Mouse (Mus musculus) cerebellum, postnatal 36 days (tissue): ENCODE measurements around the gene Gm28036.
"Not testable (repeated sequence)": the region's sequence is repeated elsewhere in the genome, so short reads cannot be mapped to it uniquely, and the experiment has no call there.

ENCODE experiments used
- DNase-seq, 2 experiments: peaks; one replicate each; pipeline ENCODE4 v3.0.0; 2021 to 2022; ENCODE audit warnings: mixed read lengths in 2 of 2

Gene Gm28036

DNA sequence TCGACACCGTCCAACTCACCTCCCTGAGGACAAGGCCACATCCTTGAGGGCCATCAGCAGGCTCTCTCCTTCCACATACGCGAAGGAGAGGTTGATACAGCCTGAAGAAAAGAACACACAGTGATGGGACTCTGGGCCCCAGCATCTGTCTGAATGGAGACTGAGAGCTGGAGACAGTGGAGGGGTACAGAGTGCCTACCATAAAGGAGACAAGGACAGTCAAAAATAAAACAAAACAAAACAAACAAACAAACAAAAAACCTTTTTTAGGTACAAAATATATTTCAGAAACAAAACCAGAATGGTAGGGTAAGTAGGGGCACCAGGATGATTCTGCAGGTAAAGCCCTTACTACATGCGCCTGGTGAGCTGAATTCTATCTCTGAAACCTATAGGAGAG, at the start of gene Gm28036:
Gene Gm28036, minus strand, starts transcription at position 101 of the 400 bp plus-strand sequence.
- DNase-seq: no peak

DNA sequence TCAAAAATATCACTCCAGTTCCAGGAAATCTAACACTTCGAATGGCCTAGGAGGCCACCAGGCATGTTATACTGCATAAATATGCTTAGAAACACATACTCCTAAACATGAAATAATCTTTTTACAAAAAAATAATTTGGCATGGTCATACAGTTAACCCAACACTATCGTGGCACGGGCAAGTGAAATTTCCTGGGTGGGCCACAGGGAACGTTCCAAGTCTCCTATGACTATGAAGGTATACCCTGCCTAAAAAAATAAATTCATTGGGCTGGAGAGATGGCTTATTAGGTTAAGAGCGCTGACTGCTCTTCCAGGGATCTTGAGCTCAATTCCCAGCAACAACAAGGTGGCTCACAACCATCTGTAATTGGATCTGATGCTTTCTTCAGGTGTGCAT, 39.7 kb upstream of the Gm28036 start:
- DNase-seq: no peak

DNA sequence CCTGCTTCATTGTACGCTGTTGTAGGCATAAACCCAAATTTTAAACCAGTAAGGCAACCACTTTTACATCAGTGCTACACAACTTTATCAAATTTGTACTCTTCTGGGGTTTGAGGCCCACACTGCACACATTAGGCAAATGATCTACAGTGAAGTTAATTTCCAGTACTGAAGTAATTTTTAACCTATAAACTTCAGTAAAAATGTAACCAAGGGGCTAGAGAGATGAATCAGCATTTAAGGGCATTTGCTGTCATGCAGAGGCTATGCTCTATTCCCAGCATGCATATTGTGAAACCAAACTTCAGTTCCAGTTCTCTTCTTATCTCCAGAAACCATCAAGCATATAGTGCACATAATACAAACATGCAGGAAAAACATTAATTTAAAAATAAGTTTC, 38.6 kb upstream of the Gm28036 start:
- no peak for DNase-seq

DNA sequence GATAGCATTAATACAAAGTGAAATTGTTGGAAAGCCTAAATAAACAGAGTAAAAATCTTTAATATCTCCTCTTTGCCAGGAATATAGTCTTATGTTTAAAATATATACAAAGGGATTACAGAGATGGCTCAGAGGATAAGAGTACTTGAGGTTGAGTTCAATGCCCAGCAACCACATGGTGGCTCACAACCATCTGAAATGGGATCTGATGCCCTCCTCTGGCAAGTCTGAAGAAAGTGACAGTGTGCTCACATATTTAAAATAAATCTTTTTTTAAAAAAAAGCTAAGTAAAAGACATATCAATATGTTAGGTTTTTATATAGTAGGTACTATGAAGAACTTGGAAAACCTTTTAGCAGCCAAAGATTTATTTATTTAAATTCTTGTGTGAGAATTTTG, 24.6 kb upstream of the Gm28036 start:
- no peak for DNase-seq

DNA sequence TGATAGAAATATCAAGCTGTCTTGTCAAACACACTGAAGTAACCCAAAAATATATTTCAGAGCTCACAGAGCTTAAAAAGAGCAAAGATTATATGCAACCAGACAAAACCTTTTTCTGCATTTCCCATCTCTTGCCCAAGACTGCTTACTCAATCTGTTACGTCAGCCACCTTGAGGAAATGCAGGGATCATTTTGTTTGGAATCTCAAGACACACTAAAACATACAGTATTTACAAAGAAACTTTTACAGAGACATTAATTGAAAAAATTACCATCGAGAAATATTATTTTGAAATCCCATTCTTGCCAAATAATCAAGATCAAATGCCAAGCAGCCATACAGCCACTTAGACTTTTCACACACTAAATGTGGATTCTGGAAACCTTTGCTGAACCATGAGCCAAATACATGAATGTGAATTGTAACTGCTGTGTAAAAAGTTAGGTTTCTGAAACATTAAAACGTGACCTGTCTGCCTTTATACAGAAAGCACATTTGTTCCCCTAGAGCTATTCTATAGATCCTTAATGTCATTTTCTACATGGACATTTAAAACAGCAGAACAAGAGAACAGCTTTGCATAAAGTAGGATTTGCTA, 20.5 kb upstream of the Gm28036 start:
- no peak for DNase-seq

DNA sequence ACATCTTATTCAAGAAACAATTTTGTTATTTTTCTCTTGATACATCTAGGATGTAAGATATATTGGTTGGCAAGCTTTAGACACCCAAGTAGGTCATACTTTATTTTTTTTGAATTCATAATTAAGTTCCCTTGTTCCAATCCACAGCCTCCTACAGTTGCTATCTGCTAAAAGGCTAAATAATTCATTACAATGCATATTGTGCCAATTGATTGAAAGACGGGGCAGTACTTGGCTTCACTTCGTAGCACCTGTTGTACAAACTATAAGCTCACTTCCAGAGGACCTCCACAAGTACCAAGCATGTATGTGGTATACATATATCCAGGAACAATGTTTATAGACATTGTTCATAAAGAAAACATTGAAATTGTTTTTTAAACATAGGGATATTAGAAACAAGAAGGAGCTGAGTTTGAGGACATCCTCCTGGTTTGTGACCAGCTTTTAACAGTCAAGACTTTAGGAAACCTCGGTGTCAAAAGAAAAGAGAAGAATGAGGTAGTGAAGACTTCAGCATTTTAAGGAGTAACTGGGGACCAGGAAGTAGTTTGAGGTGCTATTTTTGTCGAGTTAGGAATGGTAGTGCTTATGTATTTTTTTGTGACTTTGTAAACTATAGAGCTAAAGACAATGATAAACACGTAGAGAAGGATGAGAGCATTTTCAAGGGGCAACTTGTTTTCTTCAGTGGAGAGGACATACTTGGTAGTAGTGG, 19.5 kb upstream of the Gm28036 start:
- DNase-seq: no peak

DNA sequence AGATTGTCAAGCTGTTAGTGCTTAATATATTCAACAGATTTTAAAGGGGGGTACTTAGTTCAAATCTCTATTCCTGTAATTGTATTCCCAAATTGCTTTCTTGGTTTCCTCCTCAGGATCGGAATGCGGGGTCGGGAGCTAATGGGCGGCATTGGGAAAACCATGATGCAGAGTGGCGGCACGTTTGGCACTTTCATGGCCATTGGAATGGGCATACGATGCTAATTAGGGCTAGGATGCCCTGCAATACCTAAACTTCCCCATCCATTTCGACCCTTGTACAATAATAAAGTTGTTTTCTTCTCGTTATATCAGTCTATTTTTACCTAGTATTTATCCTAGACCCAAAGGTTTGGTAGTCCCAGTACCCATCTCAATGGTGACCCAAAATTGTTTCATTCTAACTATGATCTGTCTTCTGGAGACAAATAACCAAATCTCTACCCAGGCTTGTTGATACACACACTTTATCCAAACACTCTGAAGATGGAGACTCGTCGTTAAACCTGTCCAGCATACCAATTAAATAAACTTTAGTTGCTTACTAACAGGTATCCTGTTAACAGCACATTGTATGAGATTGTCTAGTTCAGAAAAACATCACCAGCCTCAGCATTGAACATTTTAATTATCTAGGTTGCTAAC, 18.7 kb upstream of the Gm28036 start:
- no peak for DNase-seq

DNA sequence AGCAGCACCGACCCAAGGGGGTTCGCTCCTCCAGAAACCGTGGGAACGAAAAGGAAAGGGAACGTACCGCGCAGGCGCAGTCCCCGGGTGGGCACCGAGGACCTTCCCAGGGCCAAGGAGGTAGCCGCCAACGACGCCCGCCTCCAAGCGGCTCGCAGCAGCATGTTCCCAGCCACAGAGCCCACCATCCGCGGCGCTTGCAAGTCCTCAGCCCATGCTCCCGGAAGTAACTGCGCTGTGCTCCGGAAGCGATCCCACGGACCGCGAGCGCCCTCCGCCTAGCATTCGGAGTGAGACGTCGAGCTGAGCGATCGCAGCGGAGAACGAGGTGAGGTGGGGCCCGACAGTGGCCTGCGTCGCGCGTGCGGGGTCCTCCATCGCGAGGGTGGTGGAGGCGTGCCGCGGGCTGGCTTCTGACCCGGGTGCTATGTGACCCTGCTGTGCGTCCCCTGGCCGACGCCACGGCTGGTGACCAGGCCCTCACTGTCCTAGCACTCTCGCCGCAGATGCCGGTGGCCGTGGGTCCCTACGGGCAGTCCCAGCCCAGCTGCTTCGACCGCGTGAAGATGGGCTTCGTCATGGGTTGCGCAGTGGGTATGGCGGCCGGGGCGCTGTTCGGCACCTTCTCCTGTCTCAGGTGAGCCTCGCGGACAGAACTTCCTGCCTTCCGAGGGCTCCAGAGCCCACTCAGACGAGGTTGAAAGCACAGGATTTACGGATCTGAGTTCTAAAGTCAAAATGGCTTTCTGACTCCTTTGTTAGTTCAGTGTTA, 17.2 kb upstream of the Gm28036 start, which contains the start of the genes Romo1 and Nfs1:
Gene Romo1, plus strand, starts transcription at position 87 of the 772 bp plus-strand sequence.
Gene Nfs1, minus strand, starts transcription at position 234 of the 772 bp plus-strand sequence.
- DNase-seq: peak; percentile 86 to 90

DNA sequence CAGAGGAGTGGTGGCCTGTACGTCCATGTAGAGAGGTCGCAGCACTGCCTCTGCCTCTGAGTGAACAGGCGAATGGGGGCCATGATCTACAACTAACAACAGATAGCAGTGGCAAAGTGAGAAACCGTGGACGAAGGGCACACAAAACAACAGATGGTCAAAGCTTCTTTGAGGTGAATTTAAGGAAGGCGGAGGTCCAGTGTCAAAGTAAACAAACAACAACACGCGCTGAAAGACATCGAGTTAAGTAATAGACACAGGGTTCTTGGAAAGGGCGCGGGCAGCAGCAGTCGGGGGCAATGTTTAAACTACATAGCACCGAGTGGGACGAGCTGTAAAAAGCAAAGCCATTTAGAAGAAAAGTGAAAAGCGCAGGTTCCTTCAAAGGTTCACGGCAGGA, 16.5 kb upstream of the Gm28036 start:
- DNase-seq: no peak

DNA sequence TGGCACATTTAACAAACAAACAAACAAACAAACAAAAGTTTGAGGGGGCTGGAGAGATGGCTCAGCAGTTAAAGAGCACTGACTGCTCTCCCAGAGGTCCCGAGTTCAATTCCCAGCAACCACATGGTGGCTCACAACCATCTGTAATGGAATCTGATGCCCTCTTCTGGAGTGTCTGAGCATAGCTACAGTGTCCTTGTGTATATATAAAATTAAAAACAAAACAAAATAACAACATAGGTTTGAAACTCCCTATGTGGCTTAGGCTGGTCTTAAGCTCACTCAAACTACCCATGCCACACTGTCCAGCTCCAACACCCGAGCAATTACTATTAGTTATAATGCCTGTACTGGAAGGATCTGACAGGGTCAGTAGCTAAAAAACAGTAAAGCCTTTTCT, 15.9 kb upstream of the Gm28036 start:
- DNase-seq: no peak

DNA sequence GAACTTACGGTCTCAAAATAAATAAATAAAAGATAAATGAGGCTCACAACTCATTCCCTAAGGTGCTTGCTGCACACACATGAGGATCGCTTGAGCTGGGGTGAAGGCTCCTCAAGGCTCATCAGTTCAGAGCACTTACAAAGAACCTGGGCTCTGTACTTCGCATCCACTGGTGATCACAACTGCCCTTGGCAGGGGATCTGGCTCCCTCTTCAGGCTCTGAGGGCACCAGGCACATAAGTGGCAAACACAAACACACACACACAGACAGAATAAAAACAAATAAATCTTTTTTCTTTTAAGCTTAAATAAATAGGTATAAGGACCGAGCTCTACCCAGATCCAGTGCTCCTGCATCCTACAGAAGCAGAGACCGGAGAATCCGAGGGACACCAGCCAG, 8.8 kb upstream of the Gm28036 start:
- DNase-seq: no peak

DNA sequence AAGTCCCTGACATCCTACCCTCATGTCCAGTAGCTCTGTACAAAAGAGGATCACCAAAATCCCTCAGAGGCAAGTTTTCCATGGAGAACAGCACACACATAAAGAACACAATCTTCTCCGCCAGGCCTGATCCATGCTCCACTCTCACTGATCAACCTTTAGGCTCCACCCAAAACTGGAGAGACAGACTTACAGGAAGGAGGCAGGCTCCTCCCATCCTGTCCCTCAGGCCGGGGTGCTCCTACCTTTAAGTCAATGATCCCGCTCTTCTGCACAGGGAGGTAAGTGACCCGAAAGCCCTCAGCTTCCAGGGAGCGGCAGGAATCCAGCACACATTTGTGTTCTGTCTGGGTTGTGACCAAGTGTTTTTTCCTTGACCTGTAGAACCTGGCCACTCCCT, 7.3 kb upstream of the Gm28036 start:
- DNase-seq: no peak

DNA sequence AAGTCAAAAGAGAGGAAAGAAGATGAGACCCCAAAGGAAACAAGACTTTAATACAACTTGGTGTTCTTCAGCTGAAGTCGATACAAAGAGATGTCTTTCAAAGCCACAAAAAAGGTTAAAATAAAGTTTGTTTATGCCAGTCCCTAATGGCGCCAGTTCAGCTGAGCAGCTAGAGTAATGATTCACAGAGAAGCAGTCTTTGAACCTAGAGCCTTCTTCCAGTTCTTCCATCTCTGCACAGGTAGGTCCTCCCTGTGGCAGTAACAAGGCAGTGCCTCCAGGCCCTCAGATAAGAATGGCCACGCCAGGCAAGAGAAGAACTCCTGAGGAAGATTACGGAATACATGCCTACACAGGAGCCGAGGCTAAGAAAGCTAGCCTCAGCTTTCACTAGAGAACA, 3.2 kb downstream of the Gm28036 start:
- no peak for DNase-seq

DNA sequence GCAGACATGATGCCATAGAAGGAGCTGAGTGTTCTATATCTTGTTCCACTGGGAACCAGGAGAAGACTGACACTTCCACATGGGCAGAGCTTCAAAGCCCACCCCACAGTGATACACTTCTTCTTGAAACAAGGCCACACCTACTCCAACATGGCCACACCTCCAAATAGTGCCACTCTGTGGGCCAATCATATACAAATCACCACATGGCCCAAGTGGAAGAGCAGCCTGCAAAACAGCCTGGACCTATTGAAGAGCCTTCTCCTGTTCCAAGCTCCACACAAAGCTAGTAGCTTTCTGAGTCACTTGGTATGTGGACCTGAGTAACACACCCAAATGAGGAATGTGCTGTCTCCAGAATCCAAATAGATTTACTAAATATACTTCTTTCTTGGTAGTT, 7.3 kb downstream of the Gm28036 start:
- no peak for DNase-seq

DNA sequence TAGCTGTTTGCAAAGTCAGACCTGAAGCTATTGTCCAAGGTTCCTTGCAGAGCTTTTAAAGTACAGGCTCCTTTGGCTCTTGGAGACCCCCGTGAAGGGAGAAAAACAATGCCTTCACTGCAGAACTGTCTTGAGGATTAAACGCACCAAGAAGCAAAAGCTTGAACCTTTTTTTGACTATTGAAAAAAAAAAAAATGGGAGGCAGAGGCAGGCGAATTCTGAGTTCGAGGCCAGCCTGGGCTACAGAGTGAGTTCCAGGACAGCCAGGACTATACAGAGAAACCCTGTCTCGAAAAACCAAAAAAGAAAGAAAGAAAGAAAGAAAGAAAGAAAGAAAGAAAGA, 14.8 kb downstream of the Gm28036 start:
- not testable (repeated sequence) for DNase-seq

DNA sequence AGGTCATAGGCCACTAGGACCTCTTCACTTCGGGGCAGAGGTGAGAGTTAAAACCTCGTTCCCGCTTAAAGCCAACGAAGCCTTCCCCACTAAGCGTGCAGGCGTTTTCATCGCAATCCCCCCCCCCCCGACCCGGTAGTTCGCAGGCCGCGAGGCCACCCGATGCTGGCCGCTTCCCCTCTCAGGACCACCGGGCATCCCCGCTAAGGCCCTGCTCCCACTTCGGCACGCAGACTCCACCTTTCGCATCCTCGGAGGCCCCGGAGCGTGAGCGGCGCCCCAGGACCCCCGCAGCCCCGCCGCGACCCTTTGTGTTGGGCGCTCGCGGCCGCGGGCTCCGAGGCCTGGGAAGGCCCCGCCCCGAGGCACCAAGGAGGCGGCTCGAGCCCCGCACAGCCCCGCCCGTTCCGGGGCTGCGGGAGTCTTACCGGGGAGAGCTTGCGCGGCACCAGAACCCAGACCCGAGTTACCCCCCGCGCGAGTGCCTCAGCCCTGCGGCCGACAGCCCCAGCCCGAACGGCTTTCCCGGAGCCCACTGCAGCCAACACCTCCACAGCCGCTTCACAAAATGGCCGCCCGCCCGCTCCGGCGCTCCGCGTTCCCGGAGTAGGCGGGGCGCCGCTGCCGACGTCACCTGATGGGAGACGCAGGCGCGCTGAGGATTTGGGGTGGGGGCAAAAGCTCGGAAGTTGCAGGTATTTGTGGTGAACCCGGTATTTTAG, 15.4 kb downstream of the Gm28036 start, which contains the start of the genes Cpne1 and Rbm12:
Gene Cpne1, minus strand, starts transcription at position 608 of the 722 bp plus-strand sequence.
Gene Rbm12, minus strand, starts transcription at position 621 of the 722 bp plus-strand sequence.
- DNase-seq: peak; percentile 91 to 93

DNA sequence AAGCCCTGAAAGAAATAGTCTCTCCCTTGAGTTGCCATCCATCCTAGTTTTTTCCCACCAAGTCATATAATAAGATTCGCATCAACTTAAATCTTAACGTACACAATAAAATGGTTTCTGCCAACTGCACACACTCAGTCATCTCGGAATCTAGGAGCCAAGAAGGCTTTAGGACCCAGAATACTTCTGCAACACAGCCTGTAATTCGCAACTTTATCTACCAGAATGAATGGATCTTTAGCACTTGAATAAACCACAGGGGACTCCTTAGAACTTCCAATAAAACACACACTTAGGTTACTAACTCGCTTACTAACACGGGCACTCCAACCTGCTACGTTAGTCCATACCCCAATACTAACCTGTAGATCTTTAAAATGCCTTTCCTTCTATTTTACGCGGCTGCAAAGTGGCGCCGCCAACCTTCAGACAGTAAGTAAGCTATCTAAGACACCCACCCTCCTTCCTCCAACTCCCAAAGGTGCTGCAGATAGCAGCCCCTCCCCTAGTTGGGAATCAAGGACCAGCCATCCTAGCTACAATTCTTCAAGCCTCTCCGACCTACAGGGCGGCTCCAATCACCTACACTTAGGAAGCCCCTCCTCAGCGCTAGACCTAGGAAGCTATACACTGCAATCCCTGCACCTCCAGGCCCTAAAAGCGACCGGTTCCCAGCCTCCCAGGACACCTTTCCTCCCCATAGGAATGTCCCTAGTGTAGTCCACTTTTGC, 16.1 kb downstream of the Gm28036 start:
- DNase-seq: no peak

DNA sequence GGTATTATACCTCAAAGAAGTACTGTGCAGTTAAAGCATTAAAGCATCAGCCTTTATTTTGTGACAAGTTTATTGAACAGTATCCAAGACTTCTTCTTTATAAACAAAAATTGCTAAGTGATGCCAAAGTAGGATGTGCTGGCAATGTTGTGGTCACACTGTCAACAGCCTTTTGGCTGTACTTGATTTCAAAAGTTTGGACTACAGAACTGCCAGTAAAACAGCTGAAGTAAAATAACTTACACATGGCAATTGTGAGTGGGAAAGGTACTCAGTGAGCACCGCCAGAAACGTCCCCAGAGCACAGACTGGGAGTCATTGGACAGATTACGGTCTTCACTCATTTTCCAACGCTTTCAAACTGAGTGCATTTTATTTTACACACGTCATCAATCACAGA, 35.0 kb downstream of the Gm28036 start:
- no peak for DNase-seq

DNA sequence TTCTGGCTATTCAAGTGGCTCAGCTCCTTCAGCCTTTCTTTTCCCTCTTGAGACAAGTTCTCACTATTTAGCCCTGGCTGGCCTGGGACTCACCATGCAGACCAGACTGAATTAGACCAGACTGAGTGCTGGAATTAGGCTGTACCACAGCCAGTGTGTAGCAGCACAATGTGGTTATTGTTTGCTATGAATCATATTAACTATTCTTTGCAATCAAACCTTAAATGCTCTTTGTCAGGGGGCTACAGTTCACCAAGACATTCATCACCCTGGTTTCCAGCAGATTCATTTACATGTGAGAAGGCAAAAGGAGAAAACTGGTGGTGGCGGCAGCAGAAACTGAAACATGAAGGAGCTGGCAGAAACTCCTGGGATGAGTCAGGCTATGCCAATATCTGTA, 37.1 kb downstream of the Gm28036 start:
- no peak for DNase-seq

DNA sequence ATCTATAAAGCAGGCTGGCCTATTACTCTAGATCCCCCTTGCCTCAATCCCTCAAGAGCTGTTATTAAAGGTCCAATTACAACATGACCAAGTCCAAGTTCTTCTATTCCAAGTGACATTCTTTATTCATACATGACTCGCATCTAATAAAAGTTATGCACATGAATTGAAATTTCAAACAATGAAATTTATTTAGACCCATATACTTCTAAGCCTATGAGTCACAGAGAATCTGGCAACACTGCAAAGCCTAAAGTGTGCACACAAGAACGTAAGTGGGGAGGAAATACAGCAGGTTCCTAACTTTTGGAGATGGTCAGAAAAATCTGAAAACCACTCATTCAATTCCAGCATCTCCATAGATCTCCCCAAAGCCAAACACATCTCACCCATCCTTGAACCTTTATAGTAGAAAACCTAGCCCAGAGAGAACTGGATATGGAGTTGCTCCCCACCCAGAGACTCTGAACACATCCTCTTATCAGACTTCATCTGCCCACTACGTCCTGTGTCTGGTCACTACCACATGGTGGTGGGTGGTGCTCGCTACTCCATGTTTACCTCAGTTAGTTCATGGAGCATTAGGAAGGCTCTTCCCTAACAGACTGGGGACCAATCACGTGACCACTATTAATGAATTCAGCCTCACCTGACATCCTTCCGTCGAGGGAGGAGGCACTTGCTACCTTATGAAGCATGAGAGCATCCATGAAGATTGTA, 39.3 kb downstream of the Gm28036 start:
- no peak for DNase-seq

DNA sequence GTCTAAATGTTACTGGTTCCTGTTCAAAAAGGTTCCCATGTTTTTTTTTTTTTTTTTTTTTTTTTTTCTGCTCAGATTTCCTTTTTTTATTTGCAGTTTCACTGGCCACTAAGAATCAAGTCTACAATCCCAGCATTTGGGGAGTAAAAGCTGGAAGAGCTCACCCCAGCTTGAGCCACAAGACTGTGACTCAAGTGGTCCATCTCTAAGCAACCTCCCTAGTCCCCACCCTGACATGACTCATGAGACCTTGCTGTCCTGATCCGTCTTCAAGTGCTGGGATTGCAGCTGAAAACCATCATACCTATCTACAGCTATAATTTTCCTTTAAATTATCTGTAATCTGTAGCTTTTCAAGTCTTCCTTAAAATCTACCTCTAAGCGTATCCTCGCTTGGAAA, 42.4 kb downstream of the Gm28036 start:
- no peak for DNase-seq
